Mouse (Mus musculus) CH12.LX (cell line): ENCODE measurements at regions not wholly inside any gene's neighbourhood (a gene's known extent, or its start where the extent isn't known, plus 50 kb on each side); places are given as distances from the start of the nearest gene placed in this dataset.

Experiments used
- DNase-seq: peaks from one replicate; pipeline ENCODE4 v3.0.0-alpha.2; 2013; ENCODE audit errors: extremely low read depth
- H3K27ac ChIP-seq: 2 replicates; pipeline ENCODE4 v1.5.1; 2012; ENCODE audit warnings: low read depth, mild to moderate bottlenecking, control low read depth, moderate library complexity; ENCODE audit not compliant: insufficient read depth
- H3K27me3 ChIP-seq: replicated peaks from 2 replicates; pipeline ENCODE3; 2012; ENCODE audit warnings: inconsistent platforms
- H3K36me3 ChIP-seq, 2 experiments: replicated peaks in 1 of 2; 2 replicates each; pipeline versions ENCODE3 to v1.6.1; 2012; ENCODE audit warnings: inconsistent platforms in 1 of 2, low read length in 1 of 2, mild to moderate bottlenecking in 1 of 2, mixed read lengths in 1 of 2, moderate library complexity in 1 of 2; ENCODE audit not compliant: control insufficient read depth in 1 of 2, insufficient read depth in 1 of 2
- H3K4me1 ChIP-seq, 2 experiments: 2 replicates each; pipeline ENCODE4 v1.6.1; 2012; ENCODE audit warnings: inconsistent platforms in 1 of 2, moderate library complexity in 1 of 2; ENCODE audit not compliant: insufficient read depth in 2 of 2, control insufficient read depth in 1 of 2
- H3K4me2 ChIP-seq: 2 replicates; pipeline ENCODE4 v1.6.1; 2012; ENCODE audit warnings: low read depth, mild to moderate bottlenecking, control low read depth; ENCODE audit not compliant: poor library complexity, insufficient read depth, severe bottlenecking
- H3K4me3 ChIP-seq, 3 experiments: fragments of 150-350 bp in 1 of 3; sonication (generic) in 1 of 3; replicated peaks in 1 of 3; 2 replicates each; pipeline versions ENCODE3 to v1.5.1; 2011 to 2012; ENCODE audit warnings: low read depth in 2 of 3, low read length in 2 of 3, mild to moderate bottlenecking in 2 of 3, moderate library complexity in 2 of 3, control low read depth in 1 of 3, improper control_type of control experiment in 1 of 3, inconsistent platforms in 1 of 3, mixed read lengths in 1 of 3; ENCODE audit not compliant: poor library complexity in 1 of 3
- H3K79me2 ChIP-seq: replicated peaks from 2 replicates; pipeline ENCODE4 v1.6.1; 2012; ENCODE audit warnings: mild to moderate bottlenecking, moderate library complexity; ENCODE audit not compliant: control insufficient read depth, poor library complexity, insufficient read depth, severe bottlenecking; ENCODE audit errors: extremely low read depth
- H3K9ac ChIP-seq: 2 replicates; pipeline ENCODE4 v1.6.1; 2012; ENCODE audit warnings: low read depth, mild to moderate bottlenecking, control low read depth, moderate library complexity; ENCODE audit not compliant: insufficient read depth
- H3K9me3 ChIP-seq: replicated peaks from 2 replicates; pipeline ENCODE3; 2012; ENCODE audit warnings: low read length, inconsistent platforms, mixed read lengths
- BHLHE40 ChIP-seq: IDR thresholded peaks from 2 replicates; pipeline ENCODE4 v1.6.1; 2011; ENCODE audit warnings: mild to moderate bottlenecking, low read depth, low read length, improper control_type of control experiment
- CHD1 ChIP-seq: IDR thresholded peaks from 2 replicates; pipeline ENCODE4 v1.6.1; 2012; ENCODE audit warnings: low read depth, low read length, improper control_type of control experiment, inconsistent platforms
- CHD2 ChIP-seq: IDR thresholded peaks from 2 replicates; pipeline ENCODE4 v1.6.1; 2011; ENCODE audit warnings: low read length, improper control_type of control experiment
- E2F4 ChIP-seq: IDR thresholded peaks from 2 replicates; pipeline ENCODE4 v1.6.1; 2011; ENCODE audit warnings: low read depth, low read length, improper control_type of control experiment; ENCODE audit not compliant: insufficient replicate concordance
- ELF1 ChIP-seq: IDR thresholded peaks from 2 replicates; pipeline ENCODE4 v1.6.1; 2014; ENCODE audit warnings: low read depth, mild to moderate bottlenecking, inconsistent platforms, low read length, improper control_type of control experiment
- EP300 ChIP-seq: IDR thresholded peaks from 2 replicates; pipeline ENCODE4 v1.6.1; 2011; ENCODE audit warnings: low read length, improper control_type of control experiment
- ETS1 ChIP-seq: conservative IDR thresholded peaks from 2 replicates; pipeline ENCODE4 v1.6.1; 2012; ENCODE audit warnings: low read depth, mild to moderate bottlenecking, inconsistent platforms, low read length, improper control_type of control experiment, moderate library complexity
- GABPA ChIP-seq: IDR thresholded peaks from 2 replicates; pipeline ENCODE4 v1.6.1; 2012; ENCODE audit warnings: low read depth, low read length, improper control_type of control experiment, inconsistent platforms; ENCODE audit not compliant: insufficient replicate concordance
- IRF4 ChIP-seq: IDR thresholded peaks from 2 replicates; pipeline ENCODE4 v1.6.1; 2014; ENCODE audit warnings: low read depth, mild to moderate bottlenecking, inconsistent platforms, low read length, improper control_type of control experiment
- KAT2A ChIP-seq: IDR thresholded peaks from 2 replicates; pipeline ENCODE4 v1.6.1; 2012; ENCODE audit warnings: low read length, improper control_type of control experiment, inconsistent platforms; ENCODE audit not compliant: insufficient replicate concordance
- MYC ChIP-seq: IDR thresholded peaks from 2 replicates; pipeline ENCODE4 v1.6.1; 2011; ENCODE audit warnings: low read depth, mild to moderate bottlenecking, improper control_type of control experiment, low read length
- NELFE ChIP-seq: IDR thresholded peaks from 2 replicates; pipeline ENCODE4 v1.6.1; 2011; ENCODE audit warnings: low read depth, low read length, improper control_type of control experiment
- PAX5 ChIP-seq: IDR thresholded peaks from 2 replicates; pipeline ENCODE4 v1.6.1; 2012; ENCODE audit warnings: low read length, inconsistent platforms, mixed read lengths
- RAD21 ChIP-seq: IDR thresholded peaks from 2 replicates; pipeline ENCODE4 v1.6.1; 2011; ENCODE audit warnings: low read depth, mild to moderate bottlenecking, low read length, improper control_type of control experiment, moderate library complexity
- RCOR1 ChIP-seq: conservative IDR thresholded peaks from 2 replicates; pipeline ENCODE4 v1.6.1; 2012; ENCODE audit warnings: low read depth, mild to moderate bottlenecking, inconsistent platforms, low read length, improper control_type of control experiment
- SMC3 ChIP-seq: IDR thresholded peaks from 2 replicates; pipeline ENCODE4 v1.6.1; 2011; ENCODE audit warnings: low read depth, low read length, improper control_type of control experiment
- TBP ChIP-seq: conservative IDR thresholded peaks from 2 replicates; pipeline ENCODE4 v1.6.1; 2011; ENCODE audit warnings: low read depth, low read length, improper control_type of control experiment
- TCF12 ChIP-seq: IDR thresholded peaks from 2 replicates; pipeline ENCODE4 v1.6.1; 2014; ENCODE audit warnings: low read depth, mild to moderate bottlenecking, inconsistent platforms, low read length, improper control_type of control experiment
- UBTF ChIP-seq: IDR thresholded peaks from 2 replicates; pipeline ENCODE4 v1.6.1; 2012; ENCODE audit warnings: low read depth, mild to moderate bottlenecking, inconsistent platforms, low read length, improper control_type of control experiment, moderate library complexity
- ZKSCAN1 ChIP-seq: IDR thresholded peaks from 2 replicates; pipeline ENCODE4 v1.6.1; 2012; ENCODE audit warnings: low read depth, inconsistent platforms, low read length, improper control_type of control experiment, borderline replicate concordance
- ZNF384 ChIP-seq: IDR thresholded peaks from 2 replicates; pipeline ENCODE4 v1.6.1; 2012; ENCODE audit warnings: low read depth, low read length, improper control_type of control experiment, inconsistent platforms
- dilution Hi-C: fragments of 300-500 bp; cut with MboI; formaldehyde crosslinking; loops from 2 replicates; pipeline ENCODE4 v1.14.3; 2020; ENCODE audit warnings: low sequenced_read_pairs; ENCODE audit not compliant: extremely low pct_unique_long_range_greater_than_20kb, extremely low pct_ligation_motif_present
- in situ Hi-C: fragments of 300-500 bp; cut with MboI; formaldehyde crosslinking; loops from 3 replicates; pipeline ENCODE4 v1.14.3; 2019; ENCODE audit warnings: low sequenced_read_pairs, low pct_ligation_motif_present, low pct_unique_long_range_greater_than_20kb, mixed read lengths

- in situ Hi-C loops (no loop called here), dilution Hi-C loops (no loop called here)
- Histone ChIP-seq H3K4me1 (no peaks in the 10 kb centered on the region), H3K27ac (no peak overlapping the region), H3K4me3 (no peak overlapping the region), H3K36me3 (no peaks in the 10 kb centered on the region), H3K9me3 (no peaks in the 10 kb centered on the region), H3K27me3 (no peaks in the 10 kb centered on the region), H3K79me2 (no peaks in the 10 kb centered on the region), H3K4me2 (no peak overlapping the region), H3K9ac (no peak overlapping the region)
- no peak for DNase-seq
- TF ChIP-seq ZKSCAN1 (no peak), GABPA (no peak), CHD1 (no peak), PAX5 (no peak), EP300 (no peak), MYC (no peak), CHD2 (no peak), KAT2A (no peak), NELFE (no peak), BHLHE40 (no peak), ZNF384 (no peak), UBTF (no peak), IRF4 (no peak), RCOR1 (no peak)
These were observed 931.9 kb upstream of the Celf2 start for GRCm38 (mm10) chr2:8441230-8441629.

GRCm38 (mm10) chr2:8429652-8430343, 920.4 kb upstream of the Celf2 start:
- TF ChIP-seq TBP (no peak), E2F4 (no peak), ELF1 (no peak), RAD21 (no peak), BHLHE40 (no peak), SMC3 (no peak), PAX5 (no peak), TCF12 (no peak), ETS1 (no peak)
- in situ Hi-C loops: no loop called here

More at GRCm38 (mm10) chr2:8429652-8430343, 920.4 kb upstream of the Celf2 start:
- Histone ChIP-seq H3K27me3 (no peaks in the 10 kb centered on the region), H3K27ac (no peak overlapping the region), H3K79me2 (no peaks in the 10 kb centered on the region), H3K9me3 (no peaks in the 10 kb centered on the region), H3K4me2 (no peak overlapping the region), H3K4me3 (no peak overlapping the region), H3K4me1 (peaks cover 0 to 5% of the 10 kb centered on the region in 2 experiments; a peak in 2 of 4 replicates), H3K36me3 (no peaks in the 10 kb centered on the region), H3K9ac (no peak overlapping the region)
- no peak for DNase-seq
- dilution Hi-C loops: no loop called here
